Mouse (Mus musculus): Measurements from ENCODE around the gene Stk11. TPM values are rescaled to one million over a fixed set of nuclear protein-coding genes. Genes with fewer than 3 reads are reported as not detected.

Stk11 gene
- polyA plus RNA-seq, 2 experiments: 17.4 to 88.8 TPM

GRCm38 (mm10) chr10:80116927-80117691 is 1.5 kb downstream of the Stk11 start:
- 0% methylated on average over 30 of the region's 30 CpGs for WGBS (ENCODE audit: insufficient replicate concordance)
- Histone ChIP-seq H3K27ac (peak overlapping the region; percentile 69), H3K27me3 (ENCODE audit: control insufficient read depth, insufficient read depth, low read length) (no peaks in the 10 kb centered on the region), H3K9me3 (ENCODE audit: control insufficient read depth, low read length) (no peaks in the 10 kb centered on the region), H3K4me3 (ENCODE audit: insufficient read depth in 1 of 2, low read depth in 2 of 2, low read length in 2 of 2) (peak overlapping the region; percentile 85 to 97), H3K9ac (replicated peaks) (peak overlapping the region; percentile 99), H3K36me3 (replicated peaks; ENCODE audit: control insufficient read depth, insufficient read depth, low read depth) (peaks cover 47% of the 10 kb centered on the region), H3K4me1 (replicated peaks; ENCODE audit: control insufficient read depth in 2 of 2, insufficient read depth in 2 of 2, low read length in 1 of 2) (peaks cover 19 to 31% of the 10 kb centered on the region in 2 experiments), H3K4me2 (ENCODE audit: low read depth) (peak overlapping the region; percentile 81)
- ATAC-seq (ENCODE audit: insufficient read depth): peak; percentile 2; the same call in 1 of the 2 replicates
- peak; percentile 59 to 76 (median 61) for DNase-seq (ENCODE audit: low read depth in 3 of 3, low spot score in 3 of 3)
- TF ChIP-seq EP300 (IDR thresholded peaks at IDR 0.05; ENCODE audit: low read depth): peak; percentile 59; the same call in 1 of the 2 replicates
- TF ChIP-seq CTCF (IDR thresholded peaks at IDR 0.05; ENCODE audit: low read depth): no peak

DNA sequence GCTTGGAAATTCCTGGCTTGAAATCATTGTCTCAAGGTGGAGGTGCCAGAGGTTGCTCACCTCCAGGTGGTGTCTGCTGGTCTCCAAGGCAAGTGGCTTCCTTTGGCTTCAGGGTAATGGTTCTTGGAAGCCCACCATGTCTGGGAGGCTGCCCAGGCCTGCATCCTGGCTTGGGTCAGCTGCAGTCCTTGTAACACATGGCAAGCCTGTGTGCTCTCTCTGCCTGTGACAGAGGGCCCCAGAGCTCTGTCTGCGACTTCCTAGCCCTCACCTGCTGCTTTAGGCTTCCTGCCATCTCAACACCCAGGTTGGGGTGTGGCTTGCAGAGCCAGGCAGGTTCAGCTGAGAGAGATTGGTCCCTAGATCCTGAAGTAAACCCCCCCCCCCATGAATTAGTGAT is 2.1 kb downstream of the Stk11 start:
- Histone ChIP-seq H3K9ac (replicated peaks) (peak overlapping the region; percentile 99), H3K9me3 (ENCODE audit: control insufficient read depth, low read length) (no peaks in the 10 kb centered on the region), H3K4me1 (replicated peaks; ENCODE audit: control insufficient read depth in 2 of 2, insufficient read depth in 2 of 2, low read length in 1 of 2) (peaks cover 19 to 31% of the 10 kb centered on the region in 2 experiments), H3K27ac (peak overlapping the region; percentile 69), H3K27me3 (ENCODE audit: control insufficient read depth, insufficient read depth, low read length) (no peaks in the 10 kb centered on the region), H3K4me3 (ENCODE audit: insufficient read depth in 1 of 2, low read depth in 2 of 2, low read length in 2 of 2) (peak overlapping the region; percentile 85 to 97), H3K4me2 (ENCODE audit: low read depth) (peak overlapping the region; percentile 81), H3K36me3 (replicated peaks; ENCODE audit: control insufficient read depth, insufficient read depth, low read depth) (peaks cover 50% of the 10 kb centered on the region)
- TF ChIP-seq CTCF (IDR thresholded peaks at IDR 0.05; ENCODE audit: low read depth) (no peak), EP300 (IDR thresholded peaks at IDR 0.05; ENCODE audit: low read depth) (no peak)
- ATAC-seq (ENCODE audit: insufficient read depth): no peak
- 24% methylated on average over 1 of the region's 1 CpGs for WGBS (ENCODE audit: insufficient replicate concordance)
- DNase-seq (ENCODE audit: low read depth in 3 of 3, low spot score in 3 of 3): no peak

- no peaks in the 10 kb centered on the region for H3K27me3 ChIP-seq (ENCODE audit: control insufficient read depth, insufficient read depth, low read length)
- H3K4me3 ChIP-seq (ENCODE audit: insufficient read depth in 1 of 2, low read depth in 2 of 2, low read length in 2 of 2): peak overlapping the region; percentile 85 to 97
- TF ChIP-seq EP300 (IDR thresholded peaks at IDR 0.05; ENCODE audit: low read depth) (no peak), CTCF (IDR thresholded peaks at IDR 0.05; ENCODE audit: low read depth) (no peak)
- peak overlapping the region; percentile 81 for H3K4me2 ChIP-seq (ENCODE audit: low read depth)
- peaks cover 54% of the 10 kb centered on the region for H3K36me3 ChIP-seq (replicated peaks; ENCODE audit: control insufficient read depth, insufficient read depth, low read depth)
- ATAC-seq (ENCODE audit: insufficient read depth): no peak
- peak overlapping the region; percentile 99 for H3K9ac ChIP-seq (replicated peaks)
- 76% methylated on average over 6 of the region's 6 CpGs for WGBS (ENCODE audit: insufficient replicate concordance)
- no peaks in the 10 kb centered on the region for H3K9me3 ChIP-seq (ENCODE audit: control insufficient read depth, low read length)
- H3K4me1 ChIP-seq (replicated peaks; ENCODE audit: control insufficient read depth in 2 of 2, insufficient read depth in 2 of 2, low read length in 1 of 2): peaks cover 26 to 36% of the 10 kb centered on the region in 2 experiments
- peak overlapping the region; percentile 69; the same call in 1 of the 2 replicates for H3K27ac ChIP-seq
- no peak for DNase-seq (ENCODE audit: low read depth in 3 of 3, low spot score in 3 of 3)
Observed at GRCm38 (mm10) chr10:80118552-80118951, 2.9 kb downstream of the Stk11 start.

GRCm38 (mm10) chr10:80120146-80120545 is 4.5 kb downstream of the Stk11 start:
- Histone ChIP-seq H3K4me2 (ENCODE audit: low read depth) (no peak overlapping the region; the same call in 1 of the 2 replicates), H3K4me1 (replicated peaks; ENCODE audit: control insufficient read depth in 2 of 2, insufficient read depth in 2 of 2, low read length in 1 of 2) (peaks cover 35 to 40% of the 10 kb centered on the region in 2 experiments), H3K9me3 (ENCODE audit: control insufficient read depth, low read length) (no peaks in the 10 kb centered on the region), H3K9ac (replicated peaks) (no peak overlapping the region; the same call in 1 of the 2 replicates), H3K27me3 (ENCODE audit: control insufficient read depth, insufficient read depth, low read length) (no peaks in the 10 kb centered on the region), H3K36me3 (replicated peaks; ENCODE audit: control insufficient read depth, insufficient read depth, low read depth) (peaks cover 63% of the 10 kb centered on the region), H3K27ac (peak overlapping the region; percentile 6; the same call in 1 of the 2 replicates), H3K4me3 (ENCODE audit: insufficient read depth in 1 of 2, low read depth in 2 of 2, low read length in 2 of 2) (no peak overlapping the region)
- DNase-seq (ENCODE audit: low read depth in 3 of 3, low spot score in 3 of 3) (no peak), ATAC-seq (ENCODE audit: insufficient read depth) (no peak)
- TF ChIP-seq EP300 (IDR thresholded peaks at IDR 0.05; ENCODE audit: low read depth): no peak
- no peak for TF ChIP-seq CTCF (IDR thresholded peaks at IDR 0.05; ENCODE audit: low read depth)
- 80% methylated on average over 2 of the region's 2 CpGs for WGBS (ENCODE audit: insufficient replicate concordance)

DNA sequence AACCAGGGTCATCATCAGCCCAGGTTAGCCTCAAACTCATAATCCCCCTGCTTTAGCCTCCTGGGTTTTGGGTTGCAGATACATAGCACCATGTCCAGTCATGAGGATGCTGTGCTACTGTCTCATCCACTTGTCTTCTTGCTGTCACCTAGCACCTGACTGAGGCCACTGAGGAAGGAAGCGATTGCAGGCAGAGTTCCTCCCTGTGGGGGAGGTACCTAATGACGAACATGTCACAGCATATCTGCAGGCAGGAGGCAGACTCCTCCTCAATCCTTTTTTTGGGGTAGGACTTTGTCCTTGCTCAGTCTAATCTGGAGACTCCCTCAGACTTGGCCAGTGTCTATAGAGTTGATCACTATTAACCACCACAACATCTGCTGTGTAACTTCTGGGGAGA is 6.0 kb downstream of the Stk11 start:
- H3K27me3 ChIP-seq (ENCODE audit: control insufficient read depth, insufficient read depth, low read length): no peaks in the 10 kb centered on the region
- H3K9me3 ChIP-seq (ENCODE audit: control insufficient read depth, low read length): no peaks in the 10 kb centered on the region
- TF ChIP-seq CTCF (IDR thresholded peaks at IDR 0.05; ENCODE audit: low read depth) (0 out of 2 replicates have a peak, but pooled peaks have one; percentile 11), EP300 (IDR thresholded peaks at IDR 0.05; ENCODE audit: low read depth) (no peak)
- no peak overlapping the region for H3K27ac ChIP-seq
- H3K36me3 ChIP-seq (replicated peaks; ENCODE audit: control insufficient read depth, insufficient read depth, low read depth): peaks cover 78% of the 10 kb centered on the region
- 49% methylated on average over 2 of the region's 2 CpGs for WGBS (ENCODE audit: insufficient replicate concordance)
- DNase-seq (ENCODE audit: low read depth in 3 of 3, low spot score in 3 of 3): no peak
- peaks cover 43 to 47% of the 10 kb centered on the region in 2 experiments for H3K4me1 ChIP-seq (replicated peaks; ENCODE audit: control insufficient read depth in 2 of 2, insufficient read depth in 2 of 2, low read length in 1 of 2)
- H3K9ac ChIP-seq (replicated peaks): no peak overlapping the region
- no peak for ATAC-seq (ENCODE audit: insufficient read depth)
- no peak overlapping the region for H3K4me3 ChIP-seq (ENCODE audit: insufficient read depth in 1 of 2, low read depth in 2 of 2, low read length in 2 of 2)
- no peak overlapping the region for H3K4me2 ChIP-seq (ENCODE audit: low read depth)
